Mouse (Mus musculus) mouse trophoblast stem cell (cell line): ENCODE measurements at regions not wholly inside any gene's neighbourhood (a gene's known extent, or its start where the extent isn't known, plus 50 kb on each side); places are given as distances from the start of the nearest gene placed in this dataset.

ENCODE experiments used
- in situ Hi-C, 2 experiments: fragments of 300-500 bp; cut with MseI, MboI; formaldehyde crosslinking; loops; 2 replicates in 1 of 2; 3 replicates in 1 of 2; pipeline ENCODE4 v1.15.1; 2025

GRCm38 (mm10) chr13:4348890-4349289, 69.7 kb upstream of the Akr1c12 start:
- in situ Hi-C loops: no loop called here

- in situ Hi-C loops: no loop called here
These were observed 71.4 kb upstream of the Akr1c12 start for GRCm38 (mm10) chr13:4350601-4351000.

GRCm38 (mm10) chr13:4376654-4377053, 57.5 kb upstream of the Akr1c6 start:
- in situ Hi-C loops: loop anchor here in 1 of 2 experiments (25.0 kb wide), 1 partner anchor 236 kb away; the partner anchor contains the start of gene Akr1e1
